Mouse (Mus musculus): ENCODE data around the gene Zbtb6. TPM values are rescaled to one million over a fixed set of nuclear protein-coding genes. Genes with fewer than 3 reads are reported as not detected.

The Zbtb6 gene
- polyA plus RNA-seq, 1 experiment = 1.4 TPM

GRCm38 (mm10) chr2:37466266-37466665 lies 23.3 kb upstream of the Zbtb6 start:
- Histone ChIP-seq H3K4me3 (ENCODE audit: extremely low read depth, insufficient read depth, insufficient read length) (no peak overlapping the region), H3K27me3 (ENCODE audit: control insufficient read depth, insufficient read depth, low read length) (no peaks in the 10 kb centered on the region), H3K27ac (ENCODE audit: insufficient read depth, low read length) (no peak overlapping the region), H3K4me1 (ENCODE audit: control insufficient read depth, insufficient read depth, insufficient read length) (no peaks in the 10 kb centered on the region), H3K36me3 (ENCODE audit: control insufficient read depth, insufficient read depth, low read length) (peaks cover 1% of the 10 kb centered on the region; the same call in 1 of the 2 replicates)
- WGBS = 89% methylated on average over 4 of the region's 4 CpGs
- TF ChIP-seq CTCF (IDR thresholded peaks at IDR 0.05; ENCODE audit: extremely low read depth, insufficient read depth, insufficient read length, insufficient replicate concordance) (no peak), POLR2A (IDR thresholded peaks at IDR 0.05; ENCODE audit: low read depth, low read length) (no peak)
- no peak for DNase-seq (ENCODE audit: low read depth in 1 of 2, low spot score in 2 of 2)

DNA sequence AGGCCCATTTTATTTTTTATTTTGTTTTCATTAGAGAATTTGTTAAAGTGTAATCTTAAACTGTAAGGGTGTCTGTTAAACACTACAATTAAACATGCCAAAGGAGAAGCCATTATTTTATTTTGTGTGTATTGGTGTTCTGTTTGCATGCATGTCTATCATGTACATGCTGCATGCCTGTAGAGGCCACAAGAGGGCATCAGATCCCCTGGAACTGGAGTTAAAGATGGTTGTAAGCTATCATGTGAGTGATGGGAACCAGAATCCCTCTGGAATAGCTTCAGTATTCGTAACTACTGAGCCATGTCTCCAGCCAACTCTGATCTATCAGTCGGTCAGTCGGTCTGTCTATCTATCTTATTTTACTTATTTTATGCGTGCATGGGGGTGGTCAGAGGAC lies 17.7 kb upstream of the Zbtb6 start:
- TF ChIP-seq CTCF (IDR thresholded peaks at IDR 0.05; ENCODE audit: extremely low read depth, insufficient read depth, insufficient read length, insufficient replicate concordance) (no peak), POLR2A (IDR thresholded peaks at IDR 0.05; ENCODE audit: low read depth, low read length) (no peak)
- no peaks in the 10 kb centered on the region for H3K4me1 ChIP-seq (ENCODE audit: control insufficient read depth, insufficient read depth, insufficient read length)
- no peak overlapping the region for H3K27ac ChIP-seq (ENCODE audit: insufficient read depth, low read length)
- no peaks in the 10 kb centered on the region for H3K36me3 ChIP-seq (ENCODE audit: control insufficient read depth, insufficient read depth, low read length)
- DNase-seq (ENCODE audit: low read depth in 1 of 2, low spot score in 2 of 2) = no peak
- no peaks in the 10 kb centered on the region for H3K27me3 ChIP-seq (ENCODE audit: control insufficient read depth, insufficient read depth, low read length)
- WGBS = 97% methylated on average over 4 of the region's 4 CpGs
- no peak overlapping the region for H3K4me3 ChIP-seq (ENCODE audit: extremely low read depth, insufficient read depth, insufficient read length)

- WGBS = under 1% methylated on average over 21 of the region's 24 CpGs
- peak overlapping the region; percentile 50; the same call in 1 of the 2 replicates for H3K27ac ChIP-seq (ENCODE audit: insufficient read depth, low read length)
- no peak for DNase-seq (ENCODE audit: low read depth in 1 of 2, low spot score in 2 of 2)
Observed at GRCm38 (mm10) chr2:37452376-37452760, 9.4 kb upstream of the Zbtb6 start.

GRCm38 (mm10) chr2:37451667-37452375 lies 8.8 kb upstream of the Zbtb6 start:
- H3K27ac ChIP-seq (ENCODE audit: insufficient read depth, low read length) = peak overlapping the region; percentile 54
- H3K27me3 ChIP-seq (ENCODE audit: control insufficient read depth, insufficient read depth, low read length) = no peaks in the 10 kb centered on the region
- TF ChIP-seq CTCF (IDR thresholded peaks at IDR 0.05; ENCODE audit: extremely low read depth, insufficient read depth, insufficient read length, insufficient replicate concordance) = no peak
- TF ChIP-seq POLR2A (IDR thresholded peaks at IDR 0.05; ENCODE audit: low read depth, low read length) = peak; percentile 51
- DNase-seq (ENCODE audit: low read depth in 1 of 2, low spot score in 2 of 2) = peak; percentile 86 to 92
- no peaks in the 10 kb centered on the region for H3K4me1 ChIP-seq (ENCODE audit: control insufficient read depth, insufficient read depth, insufficient read length)
- H3K36me3 ChIP-seq (ENCODE audit: control insufficient read depth, insufficient read depth, low read length) = no peaks in the 10 kb centered on the region
- WGBS = 9% methylated on average over 31 of the region's 44 CpGs
- peak overlapping the region; percentile 85 for H3K4me3 ChIP-seq (ENCODE audit: extremely low read depth, insufficient read depth, insufficient read length)

More at GRCm38 (mm10) chr2:37452376-37452760, 9.4 kb upstream of the Zbtb6 start:
- H3K27me3 ChIP-seq (ENCODE audit: control insufficient read depth, insufficient read depth, low read length) = no peaks in the 10 kb centered on the region
- H3K36me3 ChIP-seq (ENCODE audit: control insufficient read depth, insufficient read depth, low read length) = no peaks in the 10 kb centered on the region
- H3K4me3 ChIP-seq (ENCODE audit: extremely low read depth, insufficient read depth, insufficient read length) = peak overlapping the region; percentile 85
- no peak for TF ChIP-seq POLR2A (IDR thresholded peaks at IDR 0.05; ENCODE audit: low read depth, low read length)
- no peak for TF ChIP-seq CTCF (IDR thresholded peaks at IDR 0.05; ENCODE audit: extremely low read depth, insufficient read depth, insufficient read length, insufficient replicate concordance)
- H3K4me1 ChIP-seq (ENCODE audit: control insufficient read depth, insufficient read depth, insufficient read length) = no peaks in the 10 kb centered on the region

DNA sequence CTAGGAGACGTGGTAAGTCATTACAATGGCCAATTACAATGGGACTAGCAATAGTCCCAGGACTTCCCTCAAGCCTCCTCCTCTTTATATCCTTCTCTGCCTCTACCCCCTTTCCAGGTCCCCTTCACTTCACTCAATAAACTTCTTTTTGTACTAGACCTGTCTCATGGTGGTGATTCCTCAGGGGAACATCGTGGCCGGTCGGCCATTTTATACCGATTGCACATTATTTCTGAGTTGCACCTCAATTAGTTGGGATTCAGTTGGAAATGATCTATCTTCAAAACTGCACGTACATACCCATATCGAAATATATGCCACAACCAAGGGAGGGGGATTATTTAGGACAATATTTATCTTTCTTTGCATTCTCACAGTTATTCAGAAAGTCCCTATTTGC lies 11.4 kb downstream of the Zbtb6 start:
- Histone ChIP-seq H3K4me1 (ENCODE audit: control insufficient read depth, insufficient read depth, insufficient read length) (peaks cover 3% of the 10 kb centered on the region; the same call in 1 of the 2 replicates), H3K4me3 (ENCODE audit: extremely low read depth, insufficient read depth, insufficient read length) (no peak overlapping the region; the same call in 1 of the 2 replicates), H3K27me3 (ENCODE audit: control insufficient read depth, insufficient read depth, low read length) (no peaks in the 10 kb centered on the region), H3K27ac (ENCODE audit: insufficient read depth, low read length) (no peak overlapping the region), H3K36me3 (ENCODE audit: control insufficient read depth, insufficient read depth, low read length) (peaks cover 3% of the 10 kb centered on the region; the same call in 1 of the 2 replicates)
- DNase-seq (ENCODE audit: low read depth in 1 of 2, low spot score in 2 of 2) = no peak
- TF ChIP-seq POLR2A (IDR thresholded peaks at IDR 0.05; ENCODE audit: low read depth, low read length) = no peak
- TF ChIP-seq CTCF (IDR thresholded peaks at IDR 0.05; ENCODE audit: extremely low read depth, insufficient read depth, insufficient read length, insufficient replicate concordance) = no peak
- 44% methylated on average over 7 of the region's 7 CpGs for WGBS

GRCm38 (mm10) chr2:37430593-37431464 lies 12.1 kb downstream of the Zbtb6 start:
- H3K36me3 ChIP-seq (ENCODE audit: control insufficient read depth, insufficient read depth, low read length) = peaks cover 3% of the 10 kb centered on the region; the same call in 1 of the 2 replicates
- H3K27me3 ChIP-seq (ENCODE audit: control insufficient read depth, insufficient read depth, low read length) = no peaks in the 10 kb centered on the region
- peak; percentile 79 to 81 for DNase-seq (ENCODE audit: low read depth in 1 of 2, low spot score in 2 of 2)
- H3K4me3 ChIP-seq (ENCODE audit: extremely low read depth, insufficient read depth, insufficient read length) = peak overlapping the region; percentile 93
- peak overlapping the region; percentile 80 for H3K27ac ChIP-seq (ENCODE audit: insufficient read depth, low read length)
- TF ChIP-seq POLR2A (IDR thresholded peaks at IDR 0.05; ENCODE audit: low read depth, low read length) (peak; percentile 22; the same call in 1 of the 2 replicates), CTCF (IDR thresholded peaks at IDR 0.05; ENCODE audit: extremely low read depth, insufficient read depth, insufficient read length, insufficient replicate concordance) (no peak)
- WGBS = under 1% methylated on average over 38 of the region's 38 CpGs
- H3K4me1 ChIP-seq (ENCODE audit: control insufficient read depth, insufficient read depth, insufficient read length) = peaks cover 3% of the 10 kb centered on the region; the same call in 1 of the 2 replicates

Measured in spleen, adult 2 months (tissue).